Mouse (Mus musculus): ENCODE results near the gene Derl3. TPM values are rescaled to one million over a fixed set of nuclear protein-coding genes. Genes with fewer than 3 reads are reported as not detected.
A peak's percentile ranks its signal among the peaks of the same experiment; 100 is the strongest.

Derl3 gene
- polyA plus RNA-seq, 1 experiment from 2014 or later: 2.1 TPM

- 92% methylated on average over 5 of the region's 5 CpGs for WGBS
- Histone ChIP-seq H3K4me1 (ENCODE audit: control insufficient read depth, insufficient read depth, low read length) (peaks cover 5% of the 10 kb centered on the region; the same call in 1 of the 2 replicates), H3K9me3 (ENCODE audit: control insufficient read depth, low read length) (no peaks in the 10 kb centered on the region), H3K27me3 (replicated peaks; ENCODE audit: control insufficient read depth, insufficient read depth, low read length) (no peaks in the 10 kb centered on the region), H3K4me2 (ENCODE audit: low read depth, low read length) (no peak overlapping the region), H3K27ac (replicated peaks; ENCODE audit: low read depth, low read length) (no peak overlapping the region), H3K4me3 (ENCODE audit: low read depth, low read length) (no peak overlapping the region), H3K36me3 (ENCODE audit: control insufficient read depth, insufficient read depth, low read length) (peaks cover 47% of the 10 kb centered on the region), H3K9ac (ENCODE audit: low read depth, low read length) (no peak overlapping the region)
- DNase-seq (ENCODE audit: low spot score): no peak
- ATAC-seq (ENCODE audit: low read depth): no peak
Measured at GRCm38 (mm10) chr10:75895730-75896129, 2.5 kb downstream of the Derl3 start.

- Histone ChIP-seq H3K4me1 (ENCODE audit: control insufficient read depth, insufficient read depth, low read length) (peaks cover 5% of the 10 kb centered on the region; the same call in 1 of the 2 replicates), H3K4me2 (ENCODE audit: low read depth, low read length) (no peak overlapping the region), H3K27me3 (replicated peaks; ENCODE audit: control insufficient read depth, insufficient read depth, low read length) (no peaks in the 10 kb centered on the region), H3K4me3 (ENCODE audit: low read depth, low read length) (no peak overlapping the region), H3K9ac (ENCODE audit: low read depth, low read length) (no peak overlapping the region), H3K27ac (replicated peaks; ENCODE audit: low read depth, low read length) (no peak overlapping the region), H3K36me3 (ENCODE audit: control insufficient read depth, insufficient read depth, low read length) (peaks cover 52% of the 10 kb centered on the region), H3K9me3 (ENCODE audit: control insufficient read depth, low read length) (no peaks in the 10 kb centered on the region)
- 100% methylated on average over 1 of the region's 1 CpGs for WGBS
- ATAC-seq (ENCODE audit: low read depth) (no peak), DNase-seq (ENCODE audit: low spot score) (no peak)
Measured at GRCm38 (mm10) chr10:75896208-75896607, 3.0 kb downstream of the Derl3 start.

- 40% methylated on average over 6 of the region's 6 CpGs for WGBS
- H3K36me3 ChIP-seq (ENCODE audit: control insufficient read depth, insufficient read depth, low read length): peaks cover 64% of the 10 kb centered on the region
- no peak overlapping the region for H3K9ac ChIP-seq (ENCODE audit: low read depth, low read length)
- ATAC-seq (ENCODE audit: low read depth) (no peak), DNase-seq (ENCODE audit: low spot score) (peak; percentile 58)
- H3K9me3 ChIP-seq (ENCODE audit: control insufficient read depth, low read length): no peaks in the 10 kb centered on the region
- no peaks in the 10 kb centered on the region for H3K27me3 ChIP-seq (replicated peaks; ENCODE audit: control insufficient read depth, insufficient read depth, low read length)
- no peak overlapping the region for H3K4me3 ChIP-seq (ENCODE audit: low read depth, low read length)
- H3K27ac ChIP-seq (replicated peaks; ENCODE audit: low read depth, low read length): no peak overlapping the region
- H3K4me1 ChIP-seq (ENCODE audit: control insufficient read depth, insufficient read depth, low read length): peaks cover 5% of the 10 kb centered on the region; the same call in 1 of the 2 replicates
- H3K4me2 ChIP-seq (ENCODE audit: low read depth, low read length): no peak overlapping the region
Measured at GRCm38 (mm10) chr10:75897373-75897772, 4.2 kb downstream of the Derl3 start.

GRCm38 (mm10) chr10:75898039-75898564, 4.9 kb downstream of the Derl3 start:
- Histone ChIP-seq H3K27me3 (replicated peaks; ENCODE audit: control insufficient read depth, insufficient read depth, low read length) (no peaks in the 10 kb centered on the region), H3K9ac (ENCODE audit: low read depth, low read length) (no peak overlapping the region), H3K4me3 (ENCODE audit: low read depth, low read length) (no peak overlapping the region), H3K27ac (replicated peaks; ENCODE audit: low read depth, low read length) (no peak overlapping the region), H3K4me2 (ENCODE audit: low read depth, low read length) (no peak overlapping the region), H3K9me3 (ENCODE audit: control insufficient read depth, low read length) (no peaks in the 10 kb centered on the region), H3K4me1 (ENCODE audit: control insufficient read depth, insufficient read depth, low read length) (peaks cover 5% of the 10 kb centered on the region; the same call in 1 of the 2 replicates), H3K36me3 (ENCODE audit: control insufficient read depth, insufficient read depth, low read length) (peaks cover 71% of the 10 kb centered on the region)
- no peak for DNase-seq (ENCODE audit: low spot score)
- WGBS: 86% methylated on average over 6 of the region's 6 CpGs
- no peak for ATAC-seq (ENCODE audit: low read depth)

GRCm38 (mm10) chr10:75898846-75899245, 5.6 kb downstream of the Derl3 start:
- Histone ChIP-seq H3K4me1 (ENCODE audit: control insufficient read depth, insufficient read depth, low read length) (no peaks in the 10 kb centered on the region), H3K36me3 (ENCODE audit: control insufficient read depth, insufficient read depth, low read length) (peaks cover 78% of the 10 kb centered on the region)

GRCm38 (mm10) chr10:75904391-75904790, 11.2 kb downstream of the Derl3 start:
- peaks cover 88% of the 10 kb centered on the region for H3K36me3 ChIP-seq (ENCODE audit: control insufficient read depth, insufficient read depth, low read length)
- peak overlapping the region; percentile 2; the same call in 1 of the 2 replicates for H3K9ac ChIP-seq (ENCODE audit: low read depth, low read length)
- H3K27me3 ChIP-seq (replicated peaks; ENCODE audit: control insufficient read depth, insufficient read depth, low read length): no peaks in the 10 kb centered on the region
- ATAC-seq (ENCODE audit: low read depth) (no peak), DNase-seq (ENCODE audit: low spot score) (no peak)
- H3K4me1 ChIP-seq (ENCODE audit: control insufficient read depth, insufficient read depth, low read length): no peaks in the 10 kb centered on the region
- H3K27ac ChIP-seq (replicated peaks; ENCODE audit: low read depth, low read length): no peak overlapping the region
- H3K4me3 ChIP-seq (ENCODE audit: low read depth, low read length): no peak overlapping the region
- no peak overlapping the region for H3K4me2 ChIP-seq (ENCODE audit: low read depth, low read length)
- H3K9me3 ChIP-seq (ENCODE audit: control insufficient read depth, low read length): no peaks in the 10 kb centered on the region
- WGBS: 87% methylated on average over 5 of the region's 5 CpGs

More at GRCm38 (mm10) chr10:75898846-75899245, 5.6 kb downstream of the Derl3 start:
- no peak overlapping the region for H3K4me3 ChIP-seq (ENCODE audit: low read depth, low read length)
- H3K4me2 ChIP-seq (ENCODE audit: low read depth, low read length): no peak overlapping the region
- peak; percentile 53; the same call in 1 of the 2 replicates for ATAC-seq (ENCODE audit: low read depth)
- no peaks in the 10 kb centered on the region for H3K27me3 ChIP-seq (replicated peaks; ENCODE audit: control insufficient read depth, insufficient read depth, low read length)
- H3K9me3 ChIP-seq (ENCODE audit: control insufficient read depth, low read length): no peaks in the 10 kb centered on the region
- DNase-seq (ENCODE audit: low spot score): peak; percentile 49
- H3K27ac ChIP-seq (replicated peaks; ENCODE audit: low read depth, low read length): no peak overlapping the region; the same call in 1 of the 2 replicates
- H3K9ac ChIP-seq (ENCODE audit: low read depth, low read length): no peak overlapping the region
- 71% methylated on average over 3 of the region's 3 CpGs for WGBS

- Histone ChIP-seq H3K4me3 (ENCODE audit: low read depth, low read length) (no peak overlapping the region), H3K27ac (replicated peaks; ENCODE audit: low read depth, low read length) (no peak overlapping the region), H3K9me3 (ENCODE audit: control insufficient read depth, low read length) (no peaks in the 10 kb centered on the region), H3K4me2 (ENCODE audit: low read depth, low read length) (no peak overlapping the region), H3K4me1 (ENCODE audit: control insufficient read depth, insufficient read depth, low read length) (no peaks in the 10 kb centered on the region), H3K36me3 (ENCODE audit: control insufficient read depth, insufficient read depth, low read length) (peaks cover 91% of the 10 kb centered on the region), H3K9ac (ENCODE audit: low read depth, low read length) (no peak overlapping the region), H3K27me3 (replicated peaks; ENCODE audit: control insufficient read depth, insufficient read depth, low read length) (no peaks in the 10 kb centered on the region)
- ATAC-seq (ENCODE audit: low read depth): no peak
- no peak for DNase-seq (ENCODE audit: low spot score)
- WGBS: 89% methylated on average over 4 of the region's 4 CpGs
Measured at GRCm38 (mm10) chr10:75906882-75907281, 13.7 kb downstream of the Derl3 start.

GRCm38 (mm10) chr10:75910698-75911097, 17.5 kb downstream of the Derl3 start:
- Histone ChIP-seq H3K4me3 (ENCODE audit: low read depth, low read length) (no peak overlapping the region), H3K27ac (replicated peaks; ENCODE audit: low read depth, low read length) (no peak overlapping the region), H3K36me3 (ENCODE audit: control insufficient read depth, insufficient read depth, low read length) (peaks cover 69% of the 10 kb centered on the region), H3K27me3 (replicated peaks; ENCODE audit: control insufficient read depth, insufficient read depth, low read length) (no peaks in the 10 kb centered on the region), H3K4me1 (ENCODE audit: control insufficient read depth, insufficient read depth, low read length) (no peaks in the 10 kb centered on the region), H3K9me3 (ENCODE audit: control insufficient read depth, low read length) (no peaks in the 10 kb centered on the region), H3K4me2 (ENCODE audit: low read depth, low read length) (no peak overlapping the region), H3K9ac (ENCODE audit: low read depth, low read length) (no peak overlapping the region)
- DNase-seq (ENCODE audit: low spot score): no peak
- WGBS: 76% methylated on average over 2 of the region's 2 CpGs
- no peak for ATAC-seq (ENCODE audit: low read depth)

- Histone ChIP-seq H3K36me3 (ENCODE audit: control insufficient read depth, insufficient read depth, low read length) (peaks cover 55% of the 10 kb centered on the region), H3K27me3 (replicated peaks; ENCODE audit: control insufficient read depth, insufficient read depth, low read length) (no peaks in the 10 kb centered on the region), H3K27ac (replicated peaks; ENCODE audit: low read depth, low read length) (no peak overlapping the region; the same call in 1 of the 2 replicates), H3K9ac (ENCODE audit: low read depth, low read length) (no peak overlapping the region), H3K4me2 (ENCODE audit: low read depth, low read length) (no peak overlapping the region), H3K9me3 (ENCODE audit: control insufficient read depth, low read length) (no peaks in the 10 kb centered on the region), H3K4me1 (ENCODE audit: control insufficient read depth, insufficient read depth, low read length) (no peaks in the 10 kb centered on the region), H3K4me3 (ENCODE audit: low read depth, low read length) (no peak overlapping the region)
- DNase-seq (ENCODE audit: low spot score): peak; percentile 39
- no peak for ATAC-seq (ENCODE audit: low read depth)
- WGBS: 41% methylated on average over 6 of the region's 6 CpGs
Measured at GRCm38 (mm10) chr10:75913013-75913589, 19.9 kb downstream of the Derl3 start.

Data from embryonic facial prominence, embryonic 14.5 days (tissue).